Comparison of ENCODE assay signal across 19 mouse cellular contexts in the genomic region with DNA sequence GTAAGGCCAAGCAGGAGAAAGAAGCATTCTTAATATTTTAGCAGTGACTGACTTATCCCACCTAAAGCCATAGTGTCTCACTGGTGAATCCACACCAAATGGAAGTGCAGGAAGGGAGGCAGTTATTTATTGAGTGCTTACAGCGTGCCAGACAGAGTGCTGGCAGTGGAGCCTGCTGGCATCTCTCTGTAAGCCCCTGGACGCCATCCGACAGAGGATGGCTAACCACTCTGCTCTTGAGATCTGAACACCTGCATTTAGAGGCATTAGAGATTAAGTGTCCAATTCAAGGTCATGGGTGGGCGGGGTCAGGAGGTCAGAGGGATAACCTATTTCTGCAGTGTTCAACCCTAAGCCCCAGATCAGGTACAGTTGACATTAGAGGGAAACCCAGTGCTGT. TPM values are rescaled to one million over a fixed set of nuclear protein-coding genes. Genes with fewer than 3 reads are reported as not detected.
DNase-seq lines count a peak whose midpoint lies in the region; ATAC-seq and TF ChIP-seq lines count a peak whose summit lies in the region.
"Had no signal": no experiment of that assay in that cellular context is flagged by ENCODE, and none has a peak within 500 bp of the region (broad histone marks: within the 10 kb centered on the region; RNA-seq: fewer than 3 reads in every experiment).

No protein-coding gene starts in this region.

- H3K36me3 ChIP-seq in hindbrain, embryonic 15.5 days = no peaks in the 10 kb centered on the region
- no peaks in the 10 kb centered on the region for H3K36me3 ChIP-seq in hindbrain, embryonic 11.5 days (ENCODE audit: control insufficient read depth, insufficient read depth, low read length)
- no peaks in the 10 kb centered on the region for H3K36me3 ChIP-seq in midbrain, embryonic 15.5 days (replicated peaks)
- H3K36me3 ChIP-seq: embryonic facial prominence, embryonic 10.5 days; heart, embryonic 10.5 days; limb, embryonic 15.5 days had no signal

- WGBS in hindbrain, embryonic 15.5 days = 67% methylated on average over 4 of the region's 4 CpGs
- 84% methylated on average over 4 of the region's 4 CpGs for WGBS in hindbrain, embryonic 11.5 days
- WGBS in midbrain, embryonic 15.5 days = 71% methylated on average over 4 of the region's 4 CpGs

- H3K4me1 ChIP-seq in hindbrain, embryonic 15.5 days (replicated peaks) = peaks cover 55% of the 10 kb centered on the region
- H3K4me1 ChIP-seq in hindbrain, embryonic 11.5 days (replicated peaks; ENCODE audit: control insufficient read depth, insufficient read depth, low read length) = peaks cover 7% of the 10 kb centered on the region; the same call in 1 of the 2 replicates
- peaks cover 35% of the 10 kb centered on the region for H3K4me1 ChIP-seq in midbrain, embryonic 15.5 days

- no peak for TF ChIP-seq POLR2A in brain, embryonic 14.5 days (IDR thresholded peaks at IDR 0.05; ENCODE audit: borderline replicate concordance, extremely low read depth, insufficient read depth, insufficient read length, poor library complexity, severe bottlenecking)

- peaks cover 8% of the 10 kb centered on the region for H3K27me3 ChIP-seq in hindbrain, embryonic 15.5 days
- H3K27me3 ChIP-seq in hindbrain, embryonic 11.5 days (ENCODE audit: control insufficient read depth, insufficient read depth, low read length) = peaks cover 49% of the 10 kb centered on the region
- peaks cover 13% of the 10 kb centered on the region; the same call in 1 of the 2 replicates for H3K27me3 ChIP-seq in midbrain, embryonic 15.5 days (replicated peaks)

- H3K4me3 ChIP-seq in hindbrain, embryonic 15.5 days = peak overlapping the region; percentile 76
- no peak overlapping the region for H3K4me3 ChIP-seq in hindbrain, embryonic 11.5 days (ENCODE audit: low read depth, low read length)
- peak overlapping the region; percentile 70; the same call in 1 of the 2 replicates for H3K4me3 ChIP-seq in midbrain, embryonic 15.5 days
- H3K4me3 ChIP-seq: embryonic facial prominence, embryonic 10.5 days; heart, embryonic 10.5 days; limb, embryonic 15.5 days had no signal

- H3K4me2 ChIP-seq in hindbrain, embryonic 15.5 days = peak overlapping the region; percentile 80
- H3K4me2 ChIP-seq in hindbrain, embryonic 11.5 days (replicated peaks; ENCODE audit: low read depth, low read length) = no peak overlapping the region
- peak overlapping the region; percentile 70 for H3K4me2 ChIP-seq in midbrain, embryonic 15.5 days
- H3K4me2 ChIP-seq: limb, embryonic 15.5 days; lung, embryonic 14.5 days had no signal

- peak; percentile 43 for DNase-seq in cerebellum, adult 8-10 months
- DNase-seq in cerebellum, postnatal 4 days (ENCODE audit: low spot score in 2 of 2) = no peak
- no peak for DNase-seq in hindbrain, embryonic 11.5 days (ENCODE audit: low spot score)
- peak; percentile 46 for DNase-seq in brain, embryonic 14.5 days (ENCODE audit: low read depth)
- DNase-seq in heart, adult 11 months = no peak
- DNase-seq: gastrocnemius, postnatal 14 days; heart, postnatal 10 days; kidney, adult 8-10 months; kidney, postnatal 36 days; lung, embryonic 14.5 days; right cerebral cortex, postnatal 4 days; thymus, postnatal 36 days had no signal

- ATAC-seq in hindbrain, embryonic 15.5 days (ENCODE audit: low FRiP score, low read depth) = no peak
- no peak for ATAC-seq in hindbrain, embryonic 11.5 days (ENCODE audit: low FRiP score)
- ATAC-seq in midbrain, embryonic 15.5 days (replicated peaks) = no peak
- ATAC-seq: inflammation-experienced regulatory T-cells, adult 6 months had no signal

- H3K9ac ChIP-seq in hindbrain, embryonic 15.5 days = no peak overlapping the region
- no peak overlapping the region for H3K9ac ChIP-seq in hindbrain, embryonic 11.5 days (ENCODE audit: low read depth, low read length)
- peak overlapping the region; percentile 72; the same call in 1 of the 2 replicates for H3K9ac ChIP-seq in midbrain, embryonic 15.5 days
- H3K9ac ChIP-seq: limb, embryonic 15.5 days; lung, embryonic 14.5 days had no signal

- no peaks in the 10 kb centered on the region for H3K9me3 ChIP-seq in hindbrain, embryonic 15.5 days
- H3K9me3 ChIP-seq in hindbrain, embryonic 11.5 days (ENCODE audit: control insufficient read depth, low read length) = no peaks in the 10 kb centered on the region
- H3K9me3 ChIP-seq in midbrain, embryonic 15.5 days = no peaks in the 10 kb centered on the region
- H3K9me3 ChIP-seq: embryonic facial prominence, embryonic 10.5 days; heart, embryonic 10.5 days; limb, embryonic 15.5 days had no signal

- H3K27ac ChIP-seq in hindbrain, embryonic 15.5 days (replicated peaks) = 0 out of 2 replicates have a peak overlapping the region, but pooled peaks have one; percentile 88
- H3K27ac ChIP-seq in hindbrain, embryonic 11.5 days (ENCODE audit: low read depth, low read length) = no peak overlapping the region
- H3K27ac ChIP-seq in midbrain, embryonic 15.5 days = no peak overlapping the region
- H3K27ac ChIP-seq: embryonic facial prominence, embryonic 10.5 days; heart, embryonic 10.5 days; limb, embryonic 15.5 days; macrophage had no signal

- TF ChIP-seq CTCF in brain, embryonic 14.5 days (IDR thresholded peaks at IDR 0.05; ENCODE audit: borderline replicate concordance, extremely low read depth, insufficient read depth, insufficient read length) = no peak

RNA-seq across cellular contexts. Expression of gene Gabbr2, which starts 2.8 kb away (rescaled TPM):
- 14.7 and 17.2 TPM in 2 replicates for polyA plus RNA-seq in hindbrain, embryonic 15.5 days (2015; fragmentation: Nextera tagmentation; extraction: Ambion mirVana)
- polyA plus RNA-seq in hindbrain, embryonic 11.5 days (2014; fragmentation: Nextera tagmentation; extraction: Ambion mirVana) = 0.54 and 0.71 TPM in 2 replicates
- 10.2 and 25.0 TPM in 2 replicates for polyA plus RNA-seq in brain, embryonic 14.5 days (2012; rRNA removed)
- polyA plus RNA-seq in midbrain, embryonic 15.5 days (2015; fragmentation: Nextera tagmentation; extraction: Ambion mirVana) = 12.7 and 14.8 TPM in 2 replicates
- polyA plus RNA-seq: inflammation-experienced regulatory T-cells, adult 6 months; lung, embryonic 14.5 days had no signal

Comparison
In these comparisons a context has a peak if more than half of its experiments do, and no peak if none do; other contexts are left out.
1. DNase-seq: peak in cerebellum, adult 8-10 months (single experiment) and brain, embryonic 14.5 days (single experiment); none in cerebellum, postnatal 4 days (0 of 2), hindbrain, embryonic 11.5 days (single experiment) and heart, adult 11 months (single experiment).